Mouse (Mus musculus) neural tube, embryonic 14.5 days (tissue): ENCODE measurements around the gene Ugt1a8. TPM values are rescaled to one million over a fixed set of nuclear protein-coding genes. Genes with fewer than 3 reads are reported as not detected.
"Not testable (repeated sequence)": the region's sequence is repeated elsewhere in the genome, so short reads cannot be mapped to it uniquely, and the experiment has no call there.

Experiments used
- ATAC-seq: fragments of 200-750 bp; cut with Nextera tagmentation; 2 replicates; pipeline ENCODE4 v1.8.0; 2017; ENCODE audit warnings: low read depth, mild to moderate bottlenecking, moderate TSS enrichment, moderate library complexity
- H3K27ac ChIP-seq: fragments of 300-500 bp; sonication (generic); 2 replicates; pipeline ENCODE4 v1.5.1; 2014; ENCODE audit warnings: low read depth, mild to moderate bottlenecking, control low read depth, low read length, moderate library complexity, mixed read lengths
- H3K27me3 ChIP-seq: fragments of 300-500 bp; sonication (generic); 2 replicates; pipeline ENCODE4 v1.6.1; 2014; ENCODE audit warnings: low read length; ENCODE audit not compliant: control insufficient read depth, insufficient read depth
- H3K36me3 ChIP-seq: fragments of 300-500 bp; sonication (generic); 2 replicates; pipeline ENCODE4 v1.6.1; 2014; ENCODE audit warnings: low read length, mixed read lengths; ENCODE audit not compliant: control insufficient read depth, insufficient read depth
- H3K4me1 ChIP-seq: fragments of 300-500 bp; sonication (generic); 2 replicates; pipeline ENCODE4 v1.6.1; 2014; ENCODE audit warnings: low read length; ENCODE audit not compliant: control insufficient read depth, insufficient read depth
- H3K4me2 ChIP-seq: fragments of 300-500 bp; sonication (generic); 2 replicates; pipeline ENCODE4 v1.6.1; 2014; ENCODE audit warnings: mild to moderate bottlenecking, low read depth, low read length, control low read depth
- H3K4me3 ChIP-seq: fragments of 300-500 bp; sonication (generic); 2 replicates; pipeline ENCODE4 v1.5.1; 2014; ENCODE audit warnings: low read depth, low read length, control low read depth, mixed read lengths
- H3K9ac ChIP-seq: fragments of 300-500 bp; sonication (generic); replicated peaks from 2 replicates; pipeline ENCODE4 v1.6.1; 2014; ENCODE audit warnings: low read depth, mild to moderate bottlenecking, control low read depth, low read length, mixed read lengths
- H3K9me3 ChIP-seq: fragments of 300-500 bp; sonication (generic); 2 replicates; pipeline ENCODE4 v1.6.1; 2016; ENCODE audit warnings: low read length; ENCODE audit not compliant: control insufficient read depth
- WGBS: fragments of 180-500 bp; shearing (Covaris S2); extraction: QIAGEN DNeasy Blood & Tissue Kit; methylation state at CpG from one replicate; pipeline ENCODE4 v1.1.7; 2014; 5-methylcytosine and 5-hydroxymethylcytosine counted together
- polyA plus RNA-seq: library from polyadenylated mRNA; unstranded; fragments of >200 nt; fragmentation: Nextera tagmentation; extraction: Ambion mirVana; gene quantifications from 2 replicates; pipeline ENCODE4 v1.2.1, GENCODE M21; 2014

Ugt1a8 gene
- polyA plus RNA-seq, 1 experiment from 2014 or later = not detected

- WGBS = 88% methylated on average over 1 of the region's 1 CpGs
- Histone ChIP-seq H3K4me3 (no peak overlapping the region), H3K27me3 (no peaks in the 10 kb centered on the region), H3K27ac (no peak overlapping the region), H3K4me2 (no peak overlapping the region), H3K4me1 (no peaks in the 10 kb centered on the region), H3K36me3 (no peaks in the 10 kb centered on the region), H3K9ac (no peak overlapping the region), H3K9me3 (no peaks in the 10 kb centered on the region)
- no peak for ATAC-seq
These were observed 10.5 kb upstream of the Ugt1a8 start for GRCm38 (mm10) chr1:88077128-88077527.

- 93% methylated on average over 1 of the region's 1 CpGs for WGBS
- Histone ChIP-seq H3K9me3 (no peaks in the 10 kb centered on the region), H3K4me3 (no peak overlapping the region), H3K4me2 (no peak overlapping the region), H3K27ac (no peak overlapping the region), H3K36me3 (no peaks in the 10 kb centered on the region), H3K4me1 (no peaks in the 10 kb centered on the region), H3K27me3 (no peaks in the 10 kb centered on the region), H3K9ac (no peak overlapping the region)
- ATAC-seq = no peak
These were observed 5.9 kb upstream of the Ugt1a8 start for GRCm38 (mm10) chr1:88081670-88082069.

- Histone ChIP-seq H3K27ac (no peak overlapping the region), H3K36me3 (no peaks in the 10 kb centered on the region), H3K4me3 (no peak overlapping the region), H3K4me2 (no peak overlapping the region), H3K9ac (no peak overlapping the region), H3K9me3 (no peaks in the 10 kb centered on the region), H3K4me1 (no peaks in the 10 kb centered on the region), H3K27me3 (no peaks in the 10 kb centered on the region)
- WGBS = 86% methylated on average over 1 of the region's 1 CpGs
- ATAC-seq = no peak
These were observed 1.5 kb upstream of the Ugt1a8 start for GRCm38 (mm10) chr1:88086125-88086524.

- H3K9ac ChIP-seq = no peak overlapping the region
- H3K4me2 ChIP-seq = no peak overlapping the region
- H3K4me1 ChIP-seq = no peaks in the 10 kb centered on the region
- no peaks in the 10 kb centered on the region for H3K9me3 ChIP-seq
- no peak overlapping the region for H3K27ac ChIP-seq
- no peaks in the 10 kb centered on the region for H3K36me3 ChIP-seq
- no peaks in the 10 kb centered on the region for H3K27me3 ChIP-seq
- no peak for ATAC-seq
- no peak overlapping the region for H3K4me3 ChIP-seq
These were observed 4.7 kb downstream of the Ugt1a8 start for GRCm38 (mm10) chr1:88092341-88092740.

DNA sequence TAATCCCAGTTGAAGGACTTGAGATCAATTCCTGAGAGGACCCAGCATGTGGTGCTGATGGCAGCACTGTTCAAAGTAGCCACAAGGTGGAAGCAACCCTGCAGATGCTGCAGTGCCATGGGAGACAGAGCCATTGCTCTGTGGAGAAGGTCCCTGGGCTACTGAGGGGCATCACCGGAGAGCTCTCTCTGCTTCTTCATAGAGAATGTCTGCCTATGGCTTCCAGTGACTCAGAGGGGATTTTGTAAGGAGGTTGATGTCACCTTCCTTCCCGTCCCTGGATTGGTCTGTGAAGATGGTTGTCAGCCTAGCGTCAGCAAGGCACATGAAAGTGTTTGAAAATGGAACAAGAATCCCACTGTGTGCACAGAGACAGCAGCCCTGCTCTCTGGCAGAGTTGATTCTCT, 6.7 kb downstream of the Ugt1a8 start:
- H3K4me3 ChIP-seq, H3K9me3 ChIP-seq, H3K4me2 ChIP-seq, H3K27me3 ChIP-seq, H3K9ac ChIP-seq, ATAC-seq, H3K27ac ChIP-seq, H3K36me3 ChIP-seq, H3K4me1 ChIP-seq: not testable (repeated sequence)
- WGBS = 84% methylated on average over 3 of the region's 3 CpGs

DNA sequence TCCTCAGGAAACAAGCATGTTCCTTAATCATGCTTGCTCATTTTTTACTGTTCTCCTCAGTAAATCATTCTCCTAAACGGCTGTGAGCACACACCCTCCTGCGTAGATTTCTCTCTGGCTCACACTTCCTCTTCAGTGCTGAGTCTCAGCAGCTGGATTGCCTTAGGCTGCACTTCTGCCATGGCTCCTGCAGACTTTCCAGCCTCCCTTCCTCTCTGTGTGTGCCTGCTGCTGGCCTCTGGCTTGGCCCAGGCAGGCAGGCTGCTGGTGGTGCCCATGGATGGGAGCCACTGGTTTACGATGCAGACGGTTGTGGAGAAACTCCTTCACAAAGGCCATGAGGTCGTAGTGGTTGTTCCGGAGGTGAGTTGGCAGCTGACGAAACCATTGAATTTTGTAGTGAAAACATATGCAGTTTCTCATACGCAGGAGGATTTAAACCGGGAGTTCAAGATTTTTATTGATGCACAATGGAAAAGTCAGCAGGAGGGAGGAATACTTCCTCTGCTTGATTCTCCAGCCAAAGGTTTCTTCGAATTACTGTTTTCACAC, 7.4 kb downstream of the Ugt1a8 start, which contains the start of gene Ugt1a7c:
Ugt1a7c (plus strand) TSS at position 122 of the 552 bp plus-strand sequence.
- ATAC-seq = no peak
- Histone ChIP-seq H3K4me2 (no peak within 1 kb of the TSS), H3K27ac (no peak within 1 kb of the TSS), H3K36me3 (no peaks in the 10 kb centered on the region), H3K4me1 (no peaks in the 10 kb centered on the region), H3K9me3 (no peaks in the 10 kb centered on the region), H3K4me3 (no peak within 1 kb of the TSS), H3K9ac (no peak within 1 kb of the TSS), H3K27me3 (no peaks in the 10 kb centered on the region)
- WGBS = 62% methylated on average over 10 of the region's 10 CpGs

DNA sequence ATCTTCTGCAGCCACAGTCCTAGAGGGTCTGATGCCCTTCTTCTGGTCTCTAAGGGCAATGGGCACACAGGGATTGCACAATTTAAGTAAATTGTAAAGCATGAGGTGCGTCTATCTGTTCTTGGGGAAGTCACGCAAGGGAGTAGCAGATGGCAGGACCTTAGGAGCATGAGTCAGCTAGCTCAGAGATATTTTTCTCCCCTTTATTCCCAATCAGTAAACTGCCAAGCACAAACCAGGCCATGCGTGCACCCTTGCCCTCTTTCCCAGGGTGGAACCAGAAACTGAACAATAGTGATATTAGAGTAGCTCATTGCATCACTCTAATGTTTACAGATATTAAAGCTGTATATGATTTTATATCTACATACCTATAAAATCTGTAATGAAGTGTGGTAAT, 10.9 kb downstream of the Ugt1a8 start:
- 90% methylated on average over 3 of the region's 3 CpGs for WGBS
- H3K27me3 ChIP-seq, H3K9me3 ChIP-seq, H3K27ac ChIP-seq, H3K4me1 ChIP-seq, H3K36me3 ChIP-seq, H3K9ac ChIP-seq, H3K4me3 ChIP-seq, ATAC-seq, H3K4me2 ChIP-seq: not testable (repeated sequence)

GRCm38 (mm10) chr1:88099691-88100090, 12.1 kb downstream of the Ugt1a8 start:
- not testable (repeated sequence) for H3K4me3 ChIP-seq, ATAC-seq, H3K4me1 ChIP-seq, H3K9me3 ChIP-seq, H3K27me3 ChIP-seq, H3K4me2 ChIP-seq, H3K27ac ChIP-seq, H3K9ac ChIP-seq, H3K36me3 ChIP-seq
- WGBS = 79% methylated on average over 2 of the region's 2 CpGs

GRCm38 (mm10) chr1:88103019-88103418, 15.4 kb downstream of the Ugt1a8 start, which contains the start of gene Ugt1a6b:
Gene Ugt1a6b, plus strand, starts transcription at chr1:88103252.
- not testable (repeated sequence) for H3K4me2 ChIP-seq, H3K4me1 ChIP-seq, H3K4me3 ChIP-seq, H3K36me3 ChIP-seq, ATAC-seq, H3K27me3 ChIP-seq, H3K27ac ChIP-seq, H3K9me3 ChIP-seq, H3K9ac ChIP-seq
- 86% methylated on average over 3 of the region's 3 CpGs for WGBS
